Mouse (Mus musculus) intestine, postnatal 0 days (tissue): ENCODE data around the gene Cngb1. TPM values are rescaled to one million over a fixed set of nuclear protein-coding genes. Genes with fewer than 3 reads are reported as not detected.
"Not testable (repeated sequence)": the region's sequence is repeated elsewhere in the genome, so short reads cannot be mapped to it uniquely, and the experiment has no call there.

ENCODE experiments used
- ATAC-seq: fragments of 200-750 bp; cut with Nextera tagmentation; 2 replicates; pipeline ENCODE4 v1.8.0; 2017; ENCODE audit warnings: mild to moderate bottlenecking, moderate TSS enrichment, moderate library complexity
- H3K27ac ChIP-seq: fragments of 300-500 bp; sonication (generic); 2 replicates; pipeline ENCODE4 v1.5.1; 2014; ENCODE audit warnings: mild to moderate bottlenecking, low read depth, low read length, moderate library complexity
- H3K27me3 ChIP-seq: fragments of 300-500 bp; sonication (generic); replicated peaks from 2 replicates; pipeline ENCODE4 v1.6.1; 2014; ENCODE audit warnings: low read length, mixed read lengths; ENCODE audit not compliant: control insufficient read depth, insufficient read depth
- H3K36me3 ChIP-seq: fragments of 300-500 bp; sonication (generic); 2 replicates; pipeline ENCODE4 v1.6.1; 2014; ENCODE audit warnings: mild to moderate bottlenecking, moderate library complexity; ENCODE audit not compliant: control insufficient read depth, insufficient read depth
- H3K4me1 ChIP-seq: fragments of 300-500 bp; sonication (generic); replicated peaks from 2 replicates; pipeline ENCODE4 v1.6.1; 2014; ENCODE audit warnings: antibody characterized with exemption, low read length, mixed read lengths; ENCODE audit not compliant: control insufficient read depth, insufficient read depth
- H3K4me2 ChIP-seq: fragments of 300-500 bp; sonication (generic); replicated peaks from 2 replicates; pipeline ENCODE4 v1.6.1; 2014; ENCODE audit warnings: low read depth, mild to moderate bottlenecking, moderate library complexity
- H3K4me3 ChIP-seq: fragments of 300-500 bp; sonication (generic); 2 replicates; pipeline ENCODE4 v1.5.1; 2014; ENCODE audit warnings: low read depth, low read length
- H3K9ac ChIP-seq: fragments of 300-500 bp; sonication (generic); 2 replicates; pipeline ENCODE4 v1.6.1; 2014; ENCODE audit warnings: mild to moderate bottlenecking, low read depth, low read length
- H3K9me3 ChIP-seq: fragments of 300-500 bp; sonication (generic); 2 replicates; pipeline ENCODE4 v1.6.1; 2016; ENCODE audit warnings: mixed run types; ENCODE audit not compliant: control insufficient read depth
- CTCF ChIP-seq: sonication (generic); IDR thresholded peaks from 2 replicates; pipeline ENCODE4 v1.5.1; 2016; ENCODE audit warnings: low read depth, mild to moderate bottlenecking, control low read depth, antibody characterized with exemption, moderate library complexity
- WGBS: fragments of 180-500 bp; shearing (Covaris S2); extraction: QIAGEN DNeasy Blood & Tissue Kit; methylation state at CpG from one replicate; pipeline ENCODE4 v1.1.7; 2014; 5-methylcytosine and 5-hydroxymethylcytosine counted together
- polyA plus RNA-seq: library from polyadenylated mRNA; unstranded; fragments of >200 nt; fragmentation: Nextera tagmentation; extraction: Ambion mirVana; gene quantifications from 2 replicates; pipeline ENCODE4 v1.2.1, GENCODE M21; 2015

The Cngb1 gene
- polyA plus RNA-seq, 1 experiment from 2014 or later = 0.94 TPM

DNA sequence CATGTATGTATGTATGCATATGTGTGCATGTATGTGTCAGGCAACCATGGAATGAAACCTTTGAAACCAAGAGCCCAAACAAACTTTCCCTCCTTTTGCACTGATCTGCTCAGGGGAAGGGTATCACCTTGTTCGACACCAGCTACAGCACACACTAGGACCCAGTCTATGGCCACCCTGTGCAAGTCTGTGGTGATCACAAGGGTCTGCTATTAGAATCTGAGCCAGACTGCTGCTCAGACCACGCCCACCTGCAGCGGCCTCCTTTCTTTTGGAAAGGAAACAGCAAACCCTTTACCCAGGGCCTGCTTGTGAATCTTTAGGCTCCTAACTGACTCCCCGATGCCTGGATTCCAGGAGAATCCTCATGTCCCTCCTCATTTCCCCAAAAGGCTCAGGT, 62.5 kb downstream of the Cngb1 start:
- no peaks in the 10 kb centered on the region for H3K36me3 ChIP-seq
- no peak overlapping the region for H3K4me3 ChIP-seq
- H3K27ac ChIP-seq = no peak overlapping the region
- no peaks in the 10 kb centered on the region for H3K9me3 ChIP-seq
- ATAC-seq = no peak
- peak overlapping the region; percentile 11; the same call in 1 of the 2 replicates for H3K9ac ChIP-seq
- H3K4me2 ChIP-seq = no peak overlapping the region
- no peak for TF ChIP-seq CTCF
- WGBS = 68% methylated on average over 4 of the region's 4 CpGs
- H3K4me1 ChIP-seq = 0 out of 2 replicates have a peak, but pooled peaks cover 2% of the 10 kb centered on the region
- H3K27me3 ChIP-seq = no peaks in the 10 kb centered on the region

DNA sequence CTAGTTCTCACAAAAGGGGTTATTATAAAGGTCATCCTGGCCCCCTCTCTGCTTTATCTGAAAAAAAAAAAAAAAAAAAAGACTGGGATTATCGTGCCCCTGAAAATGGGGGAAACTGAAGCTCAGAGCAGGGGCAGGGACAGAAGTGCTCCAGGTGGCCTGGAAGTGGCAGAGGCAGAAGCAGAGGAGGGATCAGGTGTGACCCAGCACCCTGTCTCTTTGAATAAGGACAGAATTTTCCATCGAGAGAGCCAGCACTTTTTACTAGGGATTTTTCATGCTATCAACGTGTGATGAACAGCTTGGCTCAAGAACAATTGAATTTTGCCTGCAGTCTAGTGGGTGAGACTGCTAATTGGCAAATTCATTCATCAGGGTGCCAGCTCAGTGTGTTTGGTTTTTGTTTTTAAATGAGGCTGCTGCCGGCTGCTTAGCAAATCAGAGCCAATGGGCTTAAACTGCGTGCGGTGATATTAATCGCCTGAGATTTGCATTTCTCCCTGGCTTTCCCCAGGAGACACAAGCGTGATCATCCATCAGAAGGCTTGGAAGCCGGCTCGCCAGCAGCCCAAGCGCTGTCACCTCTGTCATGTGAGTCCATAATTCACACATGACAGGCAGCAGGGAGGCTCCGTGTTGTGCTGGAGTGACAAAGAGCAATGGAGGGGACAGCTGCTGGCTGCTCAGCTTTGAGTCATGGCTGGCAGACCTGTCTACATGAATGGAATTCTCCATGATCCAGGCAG, 63.4 kb downstream of the Cngb1 start:
- WGBS = 43% methylated on average over 12 of the region's 12 CpGs
- 0 out of 2 replicates have a peak, but pooled peaks cover 2% of the 10 kb centered on the region for H3K4me1 ChIP-seq
- ATAC-seq = no peak
- H3K36me3 ChIP-seq = no peaks in the 10 kb centered on the region
- H3K27me3 ChIP-seq = no peaks in the 10 kb centered on the region
- no peak overlapping the region for H3K4me2 ChIP-seq
- H3K27ac ChIP-seq = no peak overlapping the region
- no peak overlapping the region for H3K9ac ChIP-seq
- no peaks in the 10 kb centered on the region for H3K9me3 ChIP-seq
- TF ChIP-seq CTCF = no peak
- H3K4me3 ChIP-seq = no peak overlapping the region

DNA sequence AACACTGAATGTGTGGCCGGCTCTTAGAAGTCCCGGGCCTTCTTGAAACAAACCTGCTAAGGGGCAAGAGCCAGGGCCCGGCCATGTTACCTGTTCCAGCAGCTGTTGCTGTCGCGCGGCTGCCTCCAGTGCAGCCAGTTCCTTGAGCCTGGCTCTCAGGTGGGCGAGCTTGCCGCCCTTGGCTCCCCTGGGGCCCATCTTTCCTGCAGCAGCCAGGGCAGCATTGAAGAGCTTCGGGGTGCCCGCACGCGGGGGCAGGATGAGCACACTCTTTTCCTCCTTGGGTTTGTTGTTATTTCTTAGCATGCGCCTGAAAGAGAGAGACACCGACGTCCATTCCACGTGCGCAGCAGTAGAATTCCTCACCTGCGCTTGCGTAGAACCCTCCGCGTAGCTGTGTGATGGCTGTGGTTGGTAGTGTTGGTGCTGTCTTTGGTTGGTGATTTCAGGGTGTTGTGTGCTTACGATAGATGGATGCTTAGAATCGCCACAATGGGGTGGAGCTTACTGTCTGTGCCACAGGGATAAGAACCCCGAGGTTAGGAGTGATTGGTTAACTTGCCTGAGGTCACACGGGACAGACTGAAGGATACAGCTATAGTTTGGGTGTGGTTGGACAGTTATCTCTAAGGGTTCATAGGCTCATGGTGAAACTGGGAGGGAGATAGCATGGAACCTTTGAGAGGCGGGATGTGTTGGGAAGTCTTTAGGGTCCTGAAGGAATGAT, 64.1 kb downstream of the Cngb1 start:
- H3K36me3 ChIP-seq = no peaks in the 10 kb centered on the region
- no peak for ATAC-seq
- H3K9ac ChIP-seq = no peak overlapping the region
- no peak overlapping the region for H3K4me2 ChIP-seq
- no peak for TF ChIP-seq CTCF
- no peaks in the 10 kb centered on the region for H3K9me3 ChIP-seq
- no peak overlapping the region for H3K4me3 ChIP-seq
- H3K27ac ChIP-seq = no peak overlapping the region
- WGBS = 84% methylated on average over 26 of the region's 26 CpGs
- no peaks in the 10 kb centered on the region for H3K27me3 ChIP-seq
- 0 out of 2 replicates have a peak, but pooled peaks cover 2% of the 10 kb centered on the region for H3K4me1 ChIP-seq

DNA sequence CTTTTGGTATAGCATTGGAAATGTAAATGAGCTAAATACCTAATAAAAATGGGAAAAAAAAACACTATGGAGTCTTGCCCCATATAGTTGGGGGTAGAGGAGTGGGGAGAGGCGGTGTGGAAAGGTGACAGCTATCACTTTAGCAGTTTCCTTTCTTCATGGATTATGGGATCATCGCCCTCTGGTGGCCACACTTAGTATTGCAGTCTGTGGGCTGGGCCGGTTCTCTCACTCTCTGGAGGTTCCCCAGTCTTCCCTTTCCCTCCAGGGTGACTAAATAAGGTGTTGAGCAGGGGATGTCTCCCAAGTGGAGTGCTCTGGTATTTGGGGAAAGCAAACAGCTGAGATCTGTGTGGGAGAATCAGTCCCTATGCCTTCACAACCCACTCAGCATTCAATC, 70.7 kb downstream of the Cngb1 start:
- Histone ChIP-seq H3K9ac (no peak overlapping the region), H3K4me2 (no peak overlapping the region), H3K27me3 (no peaks in the 10 kb centered on the region), H3K4me1 (no peaks in the 10 kb centered on the region), H3K9me3 (no peaks in the 10 kb centered on the region), H3K27ac (no peak overlapping the region), H3K36me3 (no peaks in the 10 kb centered on the region), H3K4me3 (no peak overlapping the region)
- TF ChIP-seq CTCF = peak; percentile 89
- ATAC-seq = peak; percentile 25; the same call in 1 of the 2 replicates
- 3% methylated on average over 3 of the region's 3 CpGs for WGBS

DNA sequence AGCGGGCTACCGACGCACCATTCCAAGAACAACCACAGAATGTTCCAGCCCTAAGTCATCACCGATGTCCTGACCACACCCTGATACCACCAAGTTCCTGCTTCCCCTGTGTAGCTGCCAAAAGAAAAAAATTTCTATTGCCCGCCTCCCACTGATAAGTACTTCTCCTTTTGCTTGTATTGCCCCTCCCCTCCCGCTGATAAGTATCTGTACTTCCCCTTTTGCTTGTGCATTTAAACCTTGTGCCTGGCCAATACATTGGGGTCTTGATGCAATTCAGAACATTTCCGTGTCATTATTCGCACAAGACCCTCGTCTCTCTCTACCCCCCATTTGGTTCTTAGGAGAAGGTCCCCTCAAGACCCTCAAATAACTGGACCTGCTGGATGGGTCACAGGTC, 76.3 kb downstream of the Cngb1 start:
- not testable (repeated sequence) for H3K4me2 ChIP-seq, ATAC-seq, H3K4me3 ChIP-seq, H3K27me3 ChIP-seq, H3K4me1 ChIP-seq, H3K9me3 ChIP-seq, H3K36me3 ChIP-seq, H3K27ac ChIP-seq, H3K9ac ChIP-seq
- WGBS = 90% methylated on average over 9 of the region's 9 CpGs

DNA sequence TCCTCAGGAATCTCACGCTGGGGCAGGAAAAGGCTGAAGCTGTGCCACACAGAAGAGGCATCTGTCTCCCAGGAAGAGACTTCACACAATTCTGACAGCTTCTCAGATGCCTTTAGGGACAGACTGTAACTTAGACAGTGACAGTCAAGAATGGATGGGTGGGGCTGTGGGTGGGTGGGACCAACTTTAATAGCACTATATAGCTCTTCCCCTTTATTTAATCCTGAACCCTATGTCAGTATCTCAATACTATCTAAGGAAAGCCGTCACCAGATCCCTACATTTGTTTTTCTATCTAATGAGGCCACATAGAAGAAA, 79.3 kb downstream of the Cngb1 start:
- TF ChIP-seq CTCF = no peak
- no peak for ATAC-seq
- Histone ChIP-seq H3K27ac (no peak overlapping the region), H3K27me3 (no peaks in the 10 kb centered on the region), H3K4me3 (no peak overlapping the region), H3K4me2 (no peak overlapping the region), H3K36me3 (no peaks in the 10 kb centered on the region), H3K9ac (no peak overlapping the region), H3K9me3 (no peaks in the 10 kb centered on the region), H3K4me1 (no peaks in the 10 kb centered on the region)
- 33% methylated on average over 2 of the region's 2 CpGs for WGBS
